Mouse (Mus musculus) G1E (cell line): ENCODE measurements around the gene Crtc1. TPM values are rescaled to one million over a fixed set of nuclear protein-coding genes. Genes with fewer than 3 reads are reported as not detected.

Source experiments
- ATAC-seq: 2 replicates; pipeline ENCODE4 v1.8.0; 2016; ENCODE audit warnings: mild to moderate bottlenecking; ENCODE audit not compliant: insufficient number of reproducible peaks, poor library complexity, low FRiP score, severe bottlenecking; ENCODE audit errors: extremely low read depth
- DNase-seq: peaks from one replicate; pipeline ENCODE4 v3.0.0; 2012; ENCODE audit warnings: low spot score
- H3K27me3 ChIP-seq: 2 replicates; pipeline ENCODE4 v1.6.1; 2012; ENCODE audit warnings: mild to moderate bottlenecking, low read length, inconsistent platforms; ENCODE audit not compliant: insufficient read depth
- H3K36me3 ChIP-seq: replicated peaks from 2 replicates; pipeline ENCODE3; 2012; ENCODE audit warnings: mild to moderate bottlenecking, inconsistent platforms
- H3K4me1 ChIP-seq: 2 replicates; pipeline ENCODE4 v1.6.1; 2012; ENCODE audit warnings: low read depth, low read length, inconsistent platforms, mixed read lengths; ENCODE audit not compliant: insufficient read depth
- H3K4me3 ChIP-seq: 2 replicates; pipeline ENCODE4 v1.5.1; 2012; ENCODE audit warnings: low read depth, mild to moderate bottlenecking, inconsistent platforms, low read length, moderate library complexity, mixed read lengths
- H3K9me3 ChIP-seq: replicated peaks from 2 replicates; pipeline ENCODE4 v1.6.1; 2012; ENCODE audit warnings: inconsistent platforms
- CTCF ChIP-seq: IDR thresholded peaks from 2 replicates; pipeline ENCODE4 v1.5.1; 2012; ENCODE audit warnings: low read depth, low read length, inconsistent platforms, mixed read lengths
- GATA1 ChIP-seq: IDR thresholded peaks from 2 replicates; pipeline ENCODE4 v1.6.1; 2012; ENCODE audit warnings: borderline replicate concordance, low read length, inconsistent platforms, mixed read lengths
- GATA2 ChIP-seq: IDR thresholded peaks from 2 replicates; pipeline ENCODE4 v1.6.1; 2012; ENCODE audit warnings: low read depth, low read length, inconsistent platforms, borderline replicate concordance
- POLR2AphosphoS5 ChIP-seq: IDR thresholded peaks from 2 replicates; pipeline ENCODE4 v1.6.1; 2012; ENCODE audit warnings: low read depth, low read length, inconsistent platforms; ENCODE audit not compliant: insufficient replicate concordance
- TAL1 ChIP-seq: conservative IDR thresholded peaks from 2 replicates; pipeline ENCODE4 v1.6.1; 2012; ENCODE audit warnings: low read depth, low read length, inconsistent platforms, mixed read lengths
- polyA plus RNA-seq: library from polyadenylated mRNA; stranded (reverse); fragments of >175 nt; gene quantifications from 2 replicates; pipeline ENCODE4 v1.2.3, GENCODE M21; 2012
- total RNA-seq, 2 experiments: library from RNA; stranded (forward) in 1 of 2; stranded (reverse) in 1 of 2; fragments of 200-1000 nt in 1 of 2; fragments of >200 nt in 1 of 2; fragmentation: Nextera tagmentation in 1 of 2; gene quantifications; 2 replicates each; pipeline ENCODE4 v1.2.3; 2014 to 2017

Gene Crtc1
- total and polyA plus RNA-seq, 3 experiments, result 1.4 to 17.6 (median 15.3) TPM

- ATAC-seq (no peak), DNase-seq (no peak)
- no peaks in the 10 kb centered on the region for H3K36me3 ChIP-seq
- peaks cover 14% of the 10 kb centered on the region for H3K4me1 ChIP-seq
- TF ChIP-seq GATA2, result no peak
- no peak for TF ChIP-seq GATA1
- TF ChIP-seq TAL1, result no peak
- no peak for TF ChIP-seq CTCF
- TF ChIP-seq POLR2AphosphoS5, result no peak
- H3K27me3 ChIP-seq, result peaks cover 67% of the 10 kb centered on the region
- H3K4me3 ChIP-seq, result peak within 1 kb of the TSS; percentile 10; the same call in 1 of the 2 replicates
- peaks cover 29% of the 10 kb centered on the region for H3K9me3 ChIP-seq
Observed at GRCm38 (mm10) chr8:70373397-70374317, 65.7 kb downstream of the Crtc1 start, which contains the start of gene Comp. Gene Comp, plus strand, starts transcription at chr8:70373558.

- DNase-seq (no peak), ATAC-seq (no peak)
- TF ChIP-seq GATA1 (no peak), GATA2 (no peak), TAL1 (no peak)
- Histone ChIP-seq H3K4me1 (peaks cover 15% of the 10 kb centered on the region), H3K4me3 (no peak overlapping the region), H3K9me3 (peaks cover 29% of the 10 kb centered on the region), H3K36me3 (no peaks in the 10 kb centered on the region), H3K27me3 (peaks cover 61% of the 10 kb centered on the region)
Observed at GRCm38 (mm10) chr8:70371951-70372350, 67.4 kb downstream of the Crtc1 start.

- Histone ChIP-seq H3K36me3 (no peaks in the 10 kb centered on the region), H3K4me1 (peaks cover 20% of the 10 kb centered on the region), H3K4me3 (no peak overlapping the region), H3K27me3 (peaks cover 61% of the 10 kb centered on the region), H3K9me3 (peaks cover 17% of the 10 kb centered on the region)
- DNase-seq, result no peak
- TF ChIP-seq POLR2AphosphoS5 (no peak), TAL1 (no peak), GATA1 (no peak), GATA2 (no peak), CTCF (no peak)
- no peak for ATAC-seq
Observed at GRCm38 (mm10) chr8:70370476-70370875, 68.9 kb downstream of the Crtc1 start.

GRCm38 (mm10) chr8:70366588-70366987, 72.8 kb downstream of the Crtc1 start:
- TF ChIP-seq GATA1 (no peak), CTCF (no peak), TAL1 (no peak), POLR2AphosphoS5 (no peak)
- ATAC-seq, result no peak
- peaks cover 47% of the 10 kb centered on the region for H3K27me3 ChIP-seq
- no peak overlapping the region for H3K4me3 ChIP-seq
- DNase-seq, result no peak
- peaks cover 31% of the 10 kb centered on the region for H3K4me1 ChIP-seq
- no peaks in the 10 kb centered on the region for H3K9me3 ChIP-seq
- no peaks in the 10 kb centered on the region for H3K36me3 ChIP-seq

- ATAC-seq (no peak), DNase-seq (no peak)
- no peak overlapping the region for H3K4me3 ChIP-seq
- TF ChIP-seq CTCF, result no peak
- TF ChIP-seq POLR2AphosphoS5, result no peak
- TF ChIP-seq TAL1, result no peak
- TF ChIP-seq GATA2, result no peak
- no peak for TF ChIP-seq GATA1
- H3K36me3 ChIP-seq, result no peaks in the 10 kb centered on the region
- peaks cover 46% of the 10 kb centered on the region for H3K27me3 ChIP-seq
- 0 out of 2 replicates have a peak, but pooled peaks cover 5% of the 10 kb centered on the region for H3K9me3 ChIP-seq
- peaks cover 34% of the 10 kb centered on the region for H3K4me1 ChIP-seq
Observed at GRCm38 (mm10) chr8:70364066-70364465, 75.3 kb downstream of the Crtc1 start.

GRCm38 (mm10) chr8:70361484-70362032, 77.8 kb downstream of the Crtc1 start:
- DNase-seq (no peak), ATAC-seq (no peak)
- peaks cover 5% of the 10 kb centered on the region; the same call in 1 of the 2 replicates for H3K9me3 ChIP-seq
- no peak overlapping the region for H3K4me3 ChIP-seq
- no peak for TF ChIP-seq CTCF
- no peak for TF ChIP-seq POLR2AphosphoS5
- no peak for TF ChIP-seq GATA2
- no peak for TF ChIP-seq TAL1
- no peak for TF ChIP-seq GATA1
- H3K36me3 ChIP-seq, result no peaks in the 10 kb centered on the region
- H3K27me3 ChIP-seq, result peaks cover 40% of the 10 kb centered on the region
- peaks cover 44% of the 10 kb centered on the region for H3K4me1 ChIP-seq
